Mouse (Mus musculus) embryonic facial prominence, embryonic 15.5 days (tissue): ENCODE measurements around the gene Khnyn. TPM values are rescaled to one million over a fixed set of nuclear protein-coding genes. Genes with fewer than 3 reads are reported as not detected.

Experiments
- ATAC-seq: fragments of 200-750 bp; cut with Nextera tagmentation; 2 replicates; pipeline ENCODE4 v1.8.0; 2017; ENCODE audit warnings: low read depth, moderate TSS enrichment; ENCODE audit not compliant: insufficient number of reproducible peaks, low FRiP score, low TSS enrichment
- H3K27ac ChIP-seq: fragments of 300-500 bp; sonication (generic); replicated peaks from 2 replicates; pipeline ENCODE4 v1.5.1; 2015; ENCODE audit warnings: mild to moderate bottlenecking, inconsistent platforms
- H3K27me3 ChIP-seq: fragments of 300-500 bp; sonication (generic); 2 replicates; pipeline ENCODE4 v1.6.1; 2015; ENCODE audit warnings: inconsistent platforms
- H3K36me3 ChIP-seq: fragments of 300-500 bp; sonication (generic); 2 replicates; pipeline ENCODE4 v1.6.1; 2015; ENCODE audit warnings: mild to moderate bottlenecking, inconsistent platforms
- H3K4me1 ChIP-seq: fragments of 300-500 bp; sonication (generic); 2 replicates; pipeline ENCODE4 v1.6.1; 2015; ENCODE audit warnings: inconsistent platforms
- H3K4me2 ChIP-seq: fragments of 300-500 bp; sonication (generic); replicated peaks from 2 replicates; pipeline ENCODE4 v1.6.1; 2015; ENCODE audit warnings: mild to moderate bottlenecking, inconsistent platforms
- H3K4me3 ChIP-seq: fragments of 300-500 bp; sonication (generic); replicated peaks from 2 replicates; pipeline ENCODE4 v1.5.1; 2015; ENCODE audit warnings: mild to moderate bottlenecking, inconsistent platforms
- H3K9ac ChIP-seq: fragments of 300-500 bp; sonication (generic); 2 replicates; pipeline ENCODE4 v1.6.1; 2015; ENCODE audit warnings: inconsistent platforms
- H3K9me3 ChIP-seq: fragments of 300-500 bp; sonication (generic); replicated peaks from 2 replicates; pipeline ENCODE4 v1.6.1; 2016; ENCODE audit warnings: inconsistent platforms
- WGBS: fragments of 180-500 bp; shearing (Covaris S2); methylation state at CpG from one replicate; pipeline ENCODE4 v1.1.7; 2015; 5-methylcytosine and 5-hydroxymethylcytosine counted together
- polyA plus RNA-seq: library from polyadenylated mRNA; unstranded; fragments of >200 nt; fragmentation: Nextera tagmentation; extraction: Ambion mirVana; gene quantifications from 2 replicates; pipeline ENCODE4 v1.2.1, GENCODE M21; 2015

Gene Khnyn
- polyA plus RNA-seq, 1 experiment from 2014 or later = 19.9 TPM

GRCm38 (mm10) chr14:55885791-55886271 lies 1.1 kb downstream of the Khnyn start:
- no peaks in the 10 kb centered on the region for H3K9me3 ChIP-seq

GRCm38 (mm10) chr14:55886571-55887382 lies 2.0 kb downstream of the Khnyn start:
- Histone ChIP-seq H3K36me3 (peaks cover 52% of the 10 kb centered on the region), H3K9ac (no peak overlapping the region), H3K4me3 (peak overlapping the region; percentile 69; the same call in 1 of the 2 replicates), H3K27ac (no peak overlapping the region), H3K4me2 (peak overlapping the region; percentile 78), H3K4me1 (peaks cover 33% of the 10 kb centered on the region), H3K27me3 (no peaks in the 10 kb centered on the region), H3K9me3 (no peaks in the 10 kb centered on the region)
- ATAC-seq = no peak
- 78% methylated on average over 24 of the region's 24 CpGs for WGBS

More at GRCm38 (mm10) chr14:55885791-55886271, 1.1 kb downstream of the Khnyn start:
- Histone ChIP-seq H3K27me3 (no peaks in the 10 kb centered on the region), H3K4me3 (peak overlapping the region; percentile 69), H3K9ac (peak overlapping the region; percentile 70), H3K36me3 (peaks cover 43% of the 10 kb centered on the region), H3K4me1 (peaks cover 33% of the 10 kb centered on the region), H3K27ac (peak overlapping the region; percentile 91), H3K4me2 (peak overlapping the region; percentile 78)
- 3% methylated on average over 16 of the region's 16 CpGs for WGBS
- no peak for ATAC-seq

DNA sequence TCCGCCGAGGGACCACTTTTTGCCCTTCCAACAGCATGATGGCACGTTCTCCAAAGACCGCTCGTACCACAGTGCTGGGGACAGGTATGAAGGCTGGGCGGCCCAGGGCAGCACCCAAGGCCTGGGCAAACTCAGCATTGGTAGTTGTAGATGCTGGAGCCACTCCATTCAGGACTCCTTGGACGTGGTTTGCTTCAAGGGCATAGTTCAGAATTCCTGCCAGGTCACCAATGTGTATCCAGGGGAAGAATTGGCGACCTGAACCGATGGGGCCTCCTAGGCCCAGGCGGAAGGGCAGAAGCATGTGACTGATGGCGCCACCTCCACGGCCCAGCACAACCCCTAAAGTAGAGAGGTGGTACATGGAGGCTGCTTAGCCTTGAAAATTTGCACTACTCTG lies 12.9 kb downstream of the Khnyn start:
- Histone ChIP-seq H3K4me3 (no peak overlapping the region), H3K36me3 (peaks cover 54% of the 10 kb centered on the region), H3K9me3 (no peaks in the 10 kb centered on the region), H3K4me2 (no peak overlapping the region), H3K9ac (no peak overlapping the region), H3K27ac (no peak overlapping the region), H3K4me1 (peaks cover 19% of the 10 kb centered on the region), H3K27me3 (no peaks in the 10 kb centered on the region)
- WGBS = 95% methylated on average over 12 of the region's 12 CpGs
- no peak for ATAC-seq

- no peak overlapping the region for H3K4me3 ChIP-seq
- H3K4me1 ChIP-seq = peaks cover 19% of the 10 kb centered on the region
- WGBS = 87% methylated on average over 7 of the region's 7 CpGs
These were observed 14.2 kb downstream of the Khnyn start for GRCm38 (mm10) chr14:55898947-55899346.

DNA sequence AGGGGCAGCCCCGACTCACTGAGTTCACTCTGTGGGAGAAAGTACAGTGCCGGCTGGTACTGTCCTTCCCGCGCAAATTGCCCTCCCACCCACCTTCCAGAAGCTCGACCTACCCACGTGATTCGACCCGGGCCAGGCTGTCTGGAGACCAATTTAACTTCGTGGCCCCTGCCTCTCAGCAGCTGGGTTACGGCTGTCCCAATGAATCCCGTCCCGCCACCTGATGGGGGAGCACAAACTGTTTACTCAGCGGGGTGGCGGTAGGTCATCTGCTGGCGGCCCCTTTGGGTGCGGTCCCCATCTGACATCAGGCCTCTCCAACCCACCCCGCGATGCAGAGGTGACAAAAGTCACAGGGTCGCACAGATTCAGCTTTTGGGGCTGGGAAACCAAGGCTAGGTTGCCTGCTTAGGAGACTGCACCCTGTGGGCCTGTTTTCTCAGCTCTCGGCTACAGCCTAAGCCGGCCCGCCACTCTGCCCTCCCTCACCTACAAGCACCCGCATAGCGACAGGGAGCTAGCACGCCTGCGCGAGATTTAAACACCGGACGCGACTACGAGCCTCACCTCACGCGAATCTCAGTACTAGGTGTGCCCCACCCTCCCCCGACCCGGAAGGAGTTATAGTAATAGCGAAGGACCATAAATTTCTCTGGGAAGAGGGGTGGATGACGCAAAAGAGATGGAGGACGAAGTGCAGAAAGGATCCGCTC lies 15.1 kb downstream of the Khnyn start, which contains the start of gene Sdr39u1:
Gene Sdr39u1 (minus strand): TSS at position 593 of the 713 bp plus-strand sequence.
- Histone ChIP-seq H3K4me1 (peaks cover 19% of the 10 kb centered on the region), H3K9me3 (no peaks in the 10 kb centered on the region), H3K36me3 (peaks cover 36% of the 10 kb centered on the region), H3K4me2 (peak within 1 kb of the TSS; percentile 88), H3K27ac (peak within 1 kb of the TSS; percentile 89), H3K27me3 (no peaks in the 10 kb centered on the region), H3K9ac (peak within 1 kb of the TSS; percentile 66), H3K4me3 (peak within 1 kb of the TSS; percentile 57)
- WGBS = 2% methylated on average over 39 of the region's 39 CpGs
- ATAC-seq = peak; percentile 87

More at GRCm38 (mm10) chr14:55898947-55899346, 14.2 kb downstream of the Khnyn start:
- Histone ChIP-seq H3K4me2 (peak overlapping the region; percentile 88), H3K36me3 (peaks cover 45% of the 10 kb centered on the region), H3K27ac (peak overlapping the region; percentile 89; the same call in 1 of the 2 replicates), H3K9me3 (no peaks in the 10 kb centered on the region), H3K9ac (0 out of 2 replicates have a peak overlapping the region, but pooled peaks have one; percentile 66), H3K27me3 (no peaks in the 10 kb centered on the region)
- no peak for ATAC-seq

DNA sequence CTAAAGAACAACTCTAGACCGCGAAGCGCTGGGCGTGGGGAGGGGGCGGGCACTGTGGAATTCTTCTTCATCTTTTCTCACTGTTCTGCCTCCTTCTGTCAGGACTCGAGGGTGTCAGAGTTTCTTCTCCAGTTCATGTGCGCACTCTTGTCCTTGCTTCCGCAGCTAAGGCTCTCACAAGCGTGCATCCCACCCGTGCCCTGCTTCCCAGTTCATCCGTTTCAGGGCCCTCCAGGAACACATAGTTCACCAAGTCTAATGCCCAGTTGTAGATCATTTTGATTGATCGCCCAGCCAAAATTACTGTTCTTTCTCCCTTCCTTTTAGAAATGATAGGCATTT lies 15.6 kb downstream of the Khnyn start:
- Histone ChIP-seq H3K27ac (peak overlapping the region; percentile 89), H3K36me3 (peaks cover 31% of the 10 kb centered on the region), H3K27me3 (no peaks in the 10 kb centered on the region), H3K9ac (peak overlapping the region; percentile 66), H3K4me1 (peaks cover 19% of the 10 kb centered on the region), H3K9me3 (no peaks in the 10 kb centered on the region), H3K4me2 (peak overlapping the region; percentile 88), H3K4me3 (peak overlapping the region; percentile 57)
- no peak for ATAC-seq
- WGBS = 8% methylated on average over 12 of the region's 12 CpGs

GRCm38 (mm10) chr14:55905518-55905917 lies 20.8 kb downstream of the Khnyn start:
- Histone ChIP-seq H3K4me3 (no peak overlapping the region), H3K9ac (no peak overlapping the region), H3K27me3 (no peaks in the 10 kb centered on the region), H3K27ac (no peak overlapping the region), H3K4me1 (peaks cover 8% of the 10 kb centered on the region), H3K9me3 (no peaks in the 10 kb centered on the region), H3K36me3 (no peaks in the 10 kb centered on the region), H3K4me2 (no peak overlapping the region)
- ATAC-seq = no peak
- WGBS = 20% methylated on average over 1 of the region's 1 CpGs

- Histone ChIP-seq H3K27me3 (no peaks in the 10 kb centered on the region), H3K4me3 (no peak overlapping the region), H3K27ac (no peak overlapping the region), H3K9me3 (no peaks in the 10 kb centered on the region), H3K9ac (no peak overlapping the region), H3K36me3 (no peaks in the 10 kb centered on the region), H3K4me2 (no peak overlapping the region), H3K4me1 (0 out of 2 replicates have a peak, but pooled peaks cover 2% of the 10 kb centered on the region)
- ATAC-seq = no peak
- WGBS = 37% methylated on average over 4 of the region's 4 CpGs
These were observed 28.7 kb downstream of the Khnyn start for GRCm38 (mm10) chr14:55913406-55913805.

GRCm38 (mm10) chr14:55918240-55919082 lies 33.7 kb downstream of the Khnyn start:
- ATAC-seq = peak; percentile 77; the same call in 1 of the 2 replicates
- no peak overlapping the region for H3K4me3 ChIP-seq
- H3K36me3 ChIP-seq = no peaks in the 10 kb centered on the region
- H3K27ac ChIP-seq = no peak overlapping the region
- H3K9me3 ChIP-seq = no peaks in the 10 kb centered on the region
- no peak overlapping the region for H3K4me2 ChIP-seq
- H3K9ac ChIP-seq = no peak overlapping the region
- WGBS = 34% methylated on average over 14 of the region's 14 CpGs
- 0 out of 2 replicates have a peak, but pooled peaks cover 9% of the 10 kb centered on the region for H3K4me1 ChIP-seq
- no peaks in the 10 kb centered on the region for H3K27me3 ChIP-seq

DNA sequence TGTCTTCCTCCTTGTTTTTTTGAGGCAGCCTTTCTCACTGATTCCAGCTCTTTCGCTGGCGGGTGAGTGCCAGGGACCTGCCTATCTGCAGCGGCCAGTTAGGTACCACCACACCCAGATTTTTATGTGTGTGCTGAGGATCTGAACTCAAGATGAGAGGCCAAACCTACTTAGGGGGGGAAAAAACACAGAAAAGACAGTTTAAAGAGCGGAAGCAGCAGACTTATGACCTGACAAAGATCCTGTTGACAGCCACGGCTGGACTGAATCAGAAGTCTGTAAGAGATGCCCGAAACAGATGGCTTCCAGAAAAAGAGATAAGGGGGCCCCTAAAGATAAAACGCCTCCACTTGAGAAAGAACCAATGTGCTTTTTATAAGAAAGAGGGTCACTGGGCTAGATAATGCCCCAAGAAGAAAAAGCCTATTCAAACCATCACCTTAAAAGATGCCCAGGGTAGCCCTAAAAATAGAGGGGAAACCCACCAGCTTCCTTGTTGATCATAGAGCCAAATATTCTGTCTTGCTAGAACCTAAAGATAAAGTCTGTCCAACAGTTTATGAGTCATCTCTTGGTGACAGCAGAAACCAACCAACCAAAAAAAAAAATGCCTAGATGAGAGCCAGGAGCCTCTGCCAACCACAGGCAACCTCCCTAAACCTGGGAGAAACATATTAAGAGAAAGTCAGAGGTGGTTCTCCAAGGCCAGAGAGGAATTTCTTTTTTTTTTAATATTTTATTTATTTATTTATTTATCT lies 37.9 kb downstream of the Khnyn start:
- H3K9me3 ChIP-seq = no peaks in the 10 kb centered on the region
- no peak overlapping the region for H3K9ac ChIP-seq
- no peak for ATAC-seq
- no peak overlapping the region for H3K4me2 ChIP-seq
- H3K27me3 ChIP-seq = no peaks in the 10 kb centered on the region
- WGBS = 72% methylated on average over 7 of the region's 7 CpGs
- H3K27ac ChIP-seq = no peak overlapping the region
- H3K4me1 ChIP-seq = 0 out of 2 replicates have a peak, but pooled peaks cover 9% of the 10 kb centered on the region
- no peak overlapping the region for H3K4me3 ChIP-seq
- H3K36me3 ChIP-seq = no peaks in the 10 kb centered on the region
